Mouse (Mus musculus): ENCODE results near the gene Csf3. TPM values are rescaled to one million over a fixed set of nuclear protein-coding genes. Genes with fewer than 3 reads are reported as not detected.
"Not testable (repeated sequence)": the region's sequence is repeated elsewhere in the genome, so short reads cannot be mapped to it uniquely, and the experiment has no call there.

Csf3 gene
- polyA plus RNA-seq (2015; fragmentation: Nextera tagmentation; extraction: Ambion mirVana), result not detected in 2 replicates

DNA sequence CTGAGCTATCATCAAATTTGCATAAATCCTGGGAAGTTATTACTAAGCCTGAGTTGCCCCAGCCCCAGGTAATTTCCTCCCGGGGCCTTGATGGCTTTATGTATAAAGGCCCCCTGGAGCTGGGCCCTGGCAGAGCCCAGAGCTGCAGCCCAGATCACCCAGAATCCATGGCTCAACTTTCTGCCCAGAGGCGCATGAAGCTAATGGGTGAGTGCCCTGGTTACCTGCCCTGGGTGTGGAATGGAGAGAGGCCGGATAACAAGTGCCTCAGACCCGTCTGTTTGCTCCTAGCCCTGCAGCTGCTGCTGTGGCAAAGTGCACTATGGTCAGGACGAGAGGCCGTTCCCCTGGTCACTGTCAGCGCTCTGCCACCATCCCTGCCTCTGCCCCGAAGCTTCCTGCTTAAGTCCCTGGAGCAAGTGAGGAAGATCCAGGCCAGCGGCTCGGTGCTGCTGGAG is at the start of gene Csf3:
Gene Csf3, plus strand, starts transcription at position 51 of the 458 bp plus-strand sequence.
- Histone ChIP-seq H3K4me2 (ENCODE audit: low read depth, low read length) (no peak within 1 kb of the TSS), H3K27me3 (ENCODE audit: insufficient read depth, low read length) (no peaks in the 10 kb centered on the region), H3K9me3 (ENCODE audit: low read length) (no peaks in the 10 kb centered on the region), H3K36me3 (replicated peaks; ENCODE audit: insufficient read depth, low read length) (peaks cover 16% of the 10 kb centered on the region), H3K9ac (replicated peaks) (no peak within 1 kb of the TSS), H3K4me3 (ENCODE audit: low read depth, low read length) (no peak within 1 kb of the TSS), H3K27ac (ENCODE audit: low read depth) (no peak within 1 kb of the TSS), H3K4me1 (ENCODE audit: insufficient read depth) (no peaks in the 10 kb centered on the region; the same call in 1 of the 2 replicates)
- 0 out of 2 replicates have a peak, but pooled peaks have one; percentile 28 for ATAC-seq
- WGBS (ENCODE audit: insufficient replicate concordance), result 62% methylated on average over 10 of the region's 10 CpGs
- TF ChIP-seq CTCF (IDR thresholded peaks at IDR 0.05; ENCODE audit: low read depth) (no peak), EP300 (IDR thresholded peaks at IDR 0.05; ENCODE audit: low read depth) (no peak)
- no peak for DNase-seq

DNA sequence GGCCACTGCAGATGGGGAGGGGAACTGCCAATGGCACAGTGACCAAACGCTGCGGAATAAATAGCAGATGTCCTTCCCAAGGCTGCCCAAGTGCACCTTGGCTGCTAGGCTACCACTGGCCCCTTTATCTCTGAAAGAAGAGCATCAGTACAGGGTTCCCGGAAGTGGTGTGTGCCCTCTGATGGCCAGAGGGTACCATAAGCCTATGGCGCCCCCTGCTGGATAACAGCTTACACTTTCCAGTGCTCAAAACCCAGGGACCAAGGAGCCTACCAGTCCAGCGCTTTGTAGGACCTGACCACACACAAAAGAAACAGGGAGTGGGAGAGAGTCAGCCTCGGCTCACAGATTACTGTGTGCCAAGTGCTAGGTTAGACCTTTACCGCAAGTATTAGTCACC is 46.0 kb upstream of the Csf3 start:
- not testable (repeated sequence) for H3K4me1 ChIP-seq (ENCODE audit: insufficient read depth); H3K9me3 ChIP-seq (ENCODE audit: low read length); H3K36me3 ChIP-seq (replicated peaks; ENCODE audit: insufficient read depth, low read length); H3K9ac ChIP-seq (replicated peaks); H3K27ac ChIP-seq (ENCODE audit: low read depth); H3K4me3 ChIP-seq (ENCODE audit: low read depth, low read length); H3K27me3 ChIP-seq (ENCODE audit: insufficient read depth, low read length); H3K4me2 ChIP-seq (ENCODE audit: low read depth, low read length)
- DNase-seq (peak; percentile 69), ATAC-seq (peak; percentile 56)
- TF ChIP-seq CTCF (IDR thresholded peaks at IDR 0.05; ENCODE audit: low read depth), result peak; percentile 80
- 6% methylated on average over 7 of the region's 7 CpGs for WGBS (ENCODE audit: insufficient replicate concordance)

DNA sequence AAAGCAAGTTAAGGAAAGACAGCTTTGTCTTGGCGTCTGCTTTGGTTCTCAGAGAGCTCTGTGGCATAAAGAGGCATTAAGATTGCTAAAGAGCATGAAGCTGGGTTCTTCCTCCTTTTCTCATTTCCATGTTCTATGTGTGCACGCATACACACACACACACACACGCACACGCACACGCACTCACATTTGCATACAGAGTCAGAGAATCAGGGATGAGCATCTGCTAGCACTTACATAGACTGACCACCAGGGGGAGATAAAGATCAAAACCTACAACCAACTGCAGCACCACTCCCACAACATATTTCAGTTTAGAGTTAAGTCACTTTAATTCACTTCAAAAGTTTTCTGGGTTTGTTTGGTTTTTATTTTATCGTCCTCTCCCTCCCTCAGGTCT is 40.5 kb upstream of the Csf3 start:
- DNase-seq (peak; percentile 49), ATAC-seq (peak; percentile 47; the same call in 1 of the 2 replicates)
- no peaks in the 10 kb centered on the region for H3K9me3 ChIP-seq (ENCODE audit: low read length)
- no peak overlapping the region for H3K27ac ChIP-seq (ENCODE audit: low read depth)
- no peak overlapping the region for H3K9ac ChIP-seq (replicated peaks)
- 6% methylated on average over 6 of the region's 6 CpGs for WGBS (ENCODE audit: insufficient replicate concordance)
- 0 out of 2 replicates have a peak, but pooled peaks cover 2% of the 10 kb centered on the region for H3K27me3 ChIP-seq (ENCODE audit: insufficient read depth, low read length)
- no peak overlapping the region for H3K4me3 ChIP-seq (ENCODE audit: low read depth, low read length)
- no peaks in the 10 kb centered on the region for H3K36me3 ChIP-seq (replicated peaks; ENCODE audit: insufficient read depth, low read length)
- H3K4me1 ChIP-seq (ENCODE audit: insufficient read depth), result 0 out of 2 replicates have a peak, but pooled peaks cover 2% of the 10 kb centered on the region
- TF ChIP-seq EP300 (IDR thresholded peaks at IDR 0.05; ENCODE audit: low read depth) (no peak), CTCF (IDR thresholded peaks at IDR 0.05; ENCODE audit: low read depth) (peak; percentile 88)
- 0 out of 2 replicates have a peak overlapping the region, but pooled peaks have one; percentile 29 for H3K4me2 ChIP-seq (ENCODE audit: low read depth, low read length)

DNA sequence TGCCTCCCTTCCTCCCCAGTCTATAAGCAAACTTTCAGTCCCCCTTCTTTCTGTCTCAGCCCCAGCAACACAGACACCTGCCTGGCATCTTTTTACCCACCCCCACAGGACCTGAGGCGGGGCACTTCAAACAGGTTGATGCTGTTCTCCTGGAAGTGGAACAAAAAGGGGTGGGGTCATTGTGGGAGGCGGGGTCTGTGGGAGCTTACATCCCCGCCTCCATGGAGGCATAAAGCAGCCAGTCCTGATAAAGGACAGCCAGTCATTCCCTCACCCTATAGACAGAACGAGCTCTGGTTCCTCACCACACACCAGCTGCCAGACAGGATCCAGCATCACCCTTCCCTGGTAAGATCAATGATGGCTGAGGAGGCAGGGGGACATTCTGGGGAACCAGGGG is 37.0 kb upstream of the Csf3 start, which contains the start of gene Gsdma:
Gene Gsdma, plus strand, starts transcription at position 261 of the 400 bp plus-strand sequence.
- no peak within 1 kb of the TSS for H3K27ac ChIP-seq (ENCODE audit: low read depth)
- H3K9me3 ChIP-seq (ENCODE audit: low read length), result no peaks in the 10 kb centered on the region
- H3K4me2 ChIP-seq (ENCODE audit: low read depth, low read length), result no peak within 1 kb of the TSS
- ATAC-seq (no peak), DNase-seq (no peak)
- no peak for TF ChIP-seq EP300 (IDR thresholded peaks at IDR 0.05; ENCODE audit: low read depth)
- no peak for TF ChIP-seq CTCF (IDR thresholded peaks at IDR 0.05; ENCODE audit: low read depth)
- 37% methylated on average over 4 of the region's 4 CpGs for WGBS (ENCODE audit: insufficient replicate concordance)
- H3K4me1 ChIP-seq (ENCODE audit: insufficient read depth), result 0 out of 2 replicates have a peak, but pooled peaks cover 2% of the 10 kb centered on the region
- peaks cover 13% of the 10 kb centered on the region for H3K27me3 ChIP-seq (ENCODE audit: insufficient read depth, low read length)
- H3K4me3 ChIP-seq (ENCODE audit: low read depth, low read length), result no peak within 1 kb of the TSS
- H3K9ac ChIP-seq (replicated peaks), result no peak within 1 kb of the TSS
- H3K36me3 ChIP-seq (replicated peaks; ENCODE audit: insufficient read depth, low read length), result no peaks in the 10 kb centered on the region

DNA sequence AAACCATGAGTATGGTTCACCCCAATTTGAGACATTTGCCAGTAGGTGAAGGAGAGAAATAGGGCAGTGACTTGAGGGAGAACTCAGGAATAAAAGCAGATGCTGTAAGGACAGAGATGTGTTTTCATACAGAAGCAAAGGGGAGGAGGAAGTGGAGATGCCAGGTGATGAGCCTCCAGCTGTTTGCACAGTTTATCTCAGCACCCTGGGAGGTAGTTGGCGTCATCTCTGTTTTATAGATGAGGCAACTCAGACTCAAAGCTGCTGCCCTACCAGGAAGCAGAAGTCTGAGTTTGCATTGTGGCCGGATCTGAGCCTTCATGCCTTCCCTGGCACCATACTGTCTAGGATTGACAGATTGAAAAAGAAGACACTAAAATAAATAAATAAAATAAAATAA is 32.1 kb upstream of the Csf3 start:
- ATAC-seq (no peak), DNase-seq (no peak)
- H3K36me3 ChIP-seq (replicated peaks; ENCODE audit: insufficient read depth, low read length), result no peaks in the 10 kb centered on the region
- no peaks in the 10 kb centered on the region; the same call in 1 of the 2 replicates for H3K4me1 ChIP-seq (ENCODE audit: insufficient read depth)
- H3K9ac ChIP-seq (replicated peaks), result no peak overlapping the region
- H3K4me3 ChIP-seq (ENCODE audit: low read depth, low read length), result no peak overlapping the region
- no peak for TF ChIP-seq CTCF (IDR thresholded peaks at IDR 0.05; ENCODE audit: low read depth)
- no peak for TF ChIP-seq EP300 (IDR thresholded peaks at IDR 0.05; ENCODE audit: low read depth)
- H3K9me3 ChIP-seq (ENCODE audit: low read length), result no peaks in the 10 kb centered on the region
- H3K27ac ChIP-seq (ENCODE audit: low read depth), result no peak overlapping the region
- peaks cover 16% of the 10 kb centered on the region for H3K27me3 ChIP-seq (ENCODE audit: insufficient read depth, low read length)
- H3K4me2 ChIP-seq (ENCODE audit: low read depth, low read length), result no peak overlapping the region
- WGBS (ENCODE audit: insufficient replicate concordance), result 32% methylated on average over 2 of the region's 2 CpGs

DNA sequence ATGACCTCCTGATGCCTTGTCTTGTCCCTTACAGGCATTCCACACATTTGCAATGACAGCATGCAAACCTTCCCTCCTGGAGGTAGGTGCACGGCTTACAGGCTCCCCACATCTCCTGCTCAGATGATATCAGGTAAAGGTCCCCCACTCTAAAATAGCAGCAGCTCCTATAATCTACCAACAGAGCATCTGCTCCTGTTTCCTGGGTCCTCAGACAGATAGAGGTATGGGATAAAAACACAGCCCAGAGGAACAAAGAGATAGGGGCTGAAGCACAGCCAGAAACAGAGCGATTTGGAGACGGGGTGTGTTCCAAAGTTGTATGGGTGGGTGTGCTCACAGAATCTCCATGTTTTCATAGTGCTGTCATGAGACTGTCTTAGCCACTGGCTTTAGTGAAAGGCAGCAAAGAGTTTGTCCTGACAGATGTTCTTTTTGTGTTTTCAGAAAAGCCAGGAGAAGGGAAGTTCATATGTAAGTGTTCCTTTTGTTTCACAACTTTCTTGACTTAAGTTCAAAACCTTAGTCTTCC is 29.7 kb upstream of the Csf3 start:
- 0 out of 2 replicates have a peak, but pooled peaks have one; percentile 33 for ATAC-seq

More for the DNA sequence above, 29.7 kb upstream of the Csf3 start:
- no peaks in the 10 kb centered on the region; the same call in 1 of the 2 replicates for H3K4me1 ChIP-seq (ENCODE audit: insufficient read depth)
- H3K36me3 ChIP-seq (replicated peaks; ENCODE audit: insufficient read depth, low read length), result no peaks in the 10 kb centered on the region
- no peak overlapping the region for H3K4me3 ChIP-seq (ENCODE audit: low read depth, low read length)
- no peak overlapping the region for H3K9ac ChIP-seq (replicated peaks)
- no peak for TF ChIP-seq CTCF (IDR thresholded peaks at IDR 0.05; ENCODE audit: low read depth)
- no peak for DNase-seq
- H3K27ac ChIP-seq (ENCODE audit: low read depth), result no peak overlapping the region
- no peak overlapping the region for H3K4me2 ChIP-seq (ENCODE audit: low read depth, low read length)
- WGBS (ENCODE audit: insufficient replicate concordance), result 40% methylated on average over 3 of the region's 3 CpGs
- no peaks in the 10 kb centered on the region for H3K9me3 ChIP-seq (ENCODE audit: low read length)
- H3K27me3 ChIP-seq (ENCODE audit: insufficient read depth, low read length), result peaks cover 13% of the 10 kb centered on the region
